Mouse (Mus musculus) urinary bladder, postnatal 14 days (tissue): ENCODE data around the gene Orai1.
"Not testable (repeated sequence)": the region's sequence is repeated elsewhere in the genome, so short reads cannot be mapped to it uniquely, and the experiment has no call there.

ENCODE experiments used
- DNase-seq: peaks from one replicate; pipeline ENCODE4 v3.0.0; 2021; ENCODE audit warnings: low spot score

The Orai1 gene

DNA sequence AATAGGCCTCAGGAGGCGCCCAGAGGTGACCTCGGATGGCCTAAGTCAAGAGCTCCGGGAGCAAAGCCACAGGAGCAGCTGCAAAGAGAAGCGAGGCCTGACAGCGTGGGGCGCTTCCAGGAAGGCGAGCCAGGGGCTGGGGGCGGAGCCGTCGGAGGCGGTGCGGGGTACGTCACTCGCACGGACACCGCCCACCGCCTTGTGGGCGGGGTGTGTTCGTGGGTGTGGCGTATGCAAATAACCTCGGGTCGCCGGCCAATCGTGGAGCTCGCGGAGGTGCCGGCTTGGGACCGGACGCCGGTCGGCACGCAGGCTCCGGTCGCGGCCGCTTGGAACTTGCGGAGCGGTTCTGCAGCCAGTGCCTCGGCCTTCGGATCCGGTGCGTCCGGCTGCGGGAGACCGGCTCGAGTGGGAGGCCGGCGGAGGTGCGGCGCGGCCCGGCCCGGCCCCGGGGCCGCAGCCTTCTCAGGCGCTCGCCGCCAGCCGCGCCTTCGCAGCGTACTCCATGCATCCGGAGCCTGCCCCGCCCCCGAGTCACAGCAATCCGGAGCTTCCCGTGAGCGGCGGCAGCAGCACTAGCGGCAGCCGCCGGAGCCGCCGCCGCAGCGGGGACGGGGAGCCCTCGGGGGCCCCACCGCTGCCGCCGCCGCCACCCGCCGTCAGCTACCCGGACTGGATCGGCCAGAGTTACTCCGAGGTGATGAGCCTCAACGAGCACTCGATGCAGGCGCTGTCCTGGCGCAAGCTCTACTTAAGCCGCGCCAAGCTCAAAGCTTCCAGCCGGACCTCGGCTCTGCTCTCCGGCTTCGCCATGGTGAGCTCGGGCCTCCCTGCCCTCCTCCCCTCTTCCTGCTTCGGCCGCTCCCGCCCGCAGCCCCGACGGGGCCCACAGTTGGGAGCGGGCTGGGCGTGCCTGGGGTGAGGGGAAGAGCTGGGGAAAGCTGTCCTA, at the start of gene Orai1:
TSS of gene Orai1 (plus strand) at position 322 of the 949 bp plus-strand sequence.
- peak; percentile 98 for DNase-seq

- no peak for DNase-seq
Observed at GRCm38 (mm10) chr5:122965427-122965826, 49.4 kb upstream of the Orai1 start.

GRCm38 (mm10) chr5:122968322-122968721, 46.6 kb upstream of the Orai1 start:
- DNase-seq, result peak; percentile 85

- DNase-seq, result no peak
Observed at GRCm38 (mm10) chr5:122970056-122970455, 44.8 kb upstream of the Orai1 start.

- DNase-seq, result no peak
Observed at GRCm38 (mm10) chr5:122971438-122971837, 43.4 kb upstream of the Orai1 start.

GRCm38 (mm10) chr5:122972116-122972515, 42.8 kb upstream of the Orai1 start:
- no peak for DNase-seq

DNA sequence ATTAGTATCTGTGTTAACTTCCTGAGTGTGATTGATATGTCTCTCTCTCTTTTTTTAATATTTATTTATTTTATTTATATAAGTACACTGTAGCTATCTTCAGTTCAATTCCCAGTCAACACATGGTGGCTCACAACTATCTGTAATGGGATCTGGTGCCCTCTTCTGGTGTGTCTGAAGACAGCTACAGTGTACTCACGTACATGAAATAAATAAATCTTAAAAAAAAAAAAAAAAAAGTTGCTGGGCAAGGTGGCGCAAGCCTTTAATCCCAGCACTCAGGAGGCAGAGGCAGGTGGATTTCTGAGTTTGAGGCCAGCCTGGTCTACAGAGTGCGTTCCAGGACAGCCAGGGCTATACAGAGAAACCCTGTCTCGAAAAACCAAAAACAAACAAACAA, 40.2 kb upstream of the Orai1 start:
- DNase-seq, result not testable (repeated sequence)

DNA sequence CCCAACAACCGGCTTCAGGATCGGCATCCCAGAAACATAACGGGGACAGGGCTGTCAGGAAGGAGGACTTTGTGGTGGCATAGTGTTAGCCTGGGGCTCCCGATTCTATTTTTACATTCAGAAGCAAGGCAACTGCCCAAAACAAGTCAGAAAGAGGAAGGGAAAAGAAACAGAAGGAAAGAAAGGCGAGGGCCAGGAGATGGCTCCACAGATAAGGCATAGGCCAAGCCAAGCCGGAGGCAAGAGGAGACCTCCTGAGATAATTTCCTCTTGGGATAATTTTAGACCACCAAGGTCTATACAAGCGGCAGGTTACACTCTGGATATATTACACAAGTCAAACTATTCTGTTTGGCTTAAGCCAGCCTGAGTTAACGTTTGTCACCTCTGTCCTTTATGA, 35.9 kb upstream of the Orai1 start:
- no peak for DNase-seq

DNA sequence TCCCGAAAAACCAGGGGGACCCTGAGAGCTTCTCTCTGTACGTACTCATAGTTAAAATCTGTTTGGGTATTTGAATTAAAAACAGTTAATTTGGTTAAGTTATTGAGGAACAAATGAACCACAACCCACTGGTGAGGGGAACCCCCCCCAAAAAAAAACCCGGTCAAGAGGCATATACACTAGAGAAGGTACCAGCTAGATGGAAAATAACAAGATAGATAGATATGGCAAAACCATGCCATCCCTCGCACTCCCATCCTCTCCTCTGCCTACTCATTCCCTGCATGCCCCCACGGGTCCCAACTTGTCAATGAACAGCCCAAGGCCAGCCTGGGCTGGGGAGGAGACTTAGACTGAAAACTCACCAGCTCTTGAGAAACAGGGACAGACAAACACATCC, 30.4 kb upstream of the Orai1 start:
- DNase-seq, result no peak

DNA sequence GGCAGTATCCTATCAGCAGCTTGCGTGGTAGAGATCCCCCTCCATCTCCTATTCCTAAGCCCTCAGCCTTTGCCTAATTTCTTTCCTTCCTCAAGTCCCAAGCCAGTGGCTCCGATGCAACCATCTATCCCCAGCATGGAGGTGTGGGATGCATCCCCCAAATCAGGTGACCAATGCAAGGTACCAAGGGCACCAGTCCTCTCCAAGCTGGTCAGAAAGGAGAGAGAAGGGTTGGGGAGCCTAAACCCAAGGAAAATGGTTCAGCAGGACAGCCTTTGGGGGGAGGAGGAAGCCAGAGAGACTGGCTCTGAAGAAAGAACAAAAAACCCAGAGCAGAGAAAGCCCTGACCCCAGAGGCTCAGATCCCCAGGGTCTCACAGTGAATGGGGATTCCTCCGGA, 29.6 kb upstream of the Orai1 start:
- DNase-seq, result no peak

- no peak for DNase-seq
Observed at GRCm38 (mm10) chr5:122986091-122986493, 28.8 kb upstream of the Orai1 start.

GRCm38 (mm10) chr5:122987211-122988020, 27.5 kb upstream of the Orai1 start:
- peak; percentile 43 for DNase-seq

GRCm38 (mm10) chr5:122988021-122988751, 26.7 kb upstream of the Orai1 start:
- DNase-seq, result peak; percentile 43

DNA sequence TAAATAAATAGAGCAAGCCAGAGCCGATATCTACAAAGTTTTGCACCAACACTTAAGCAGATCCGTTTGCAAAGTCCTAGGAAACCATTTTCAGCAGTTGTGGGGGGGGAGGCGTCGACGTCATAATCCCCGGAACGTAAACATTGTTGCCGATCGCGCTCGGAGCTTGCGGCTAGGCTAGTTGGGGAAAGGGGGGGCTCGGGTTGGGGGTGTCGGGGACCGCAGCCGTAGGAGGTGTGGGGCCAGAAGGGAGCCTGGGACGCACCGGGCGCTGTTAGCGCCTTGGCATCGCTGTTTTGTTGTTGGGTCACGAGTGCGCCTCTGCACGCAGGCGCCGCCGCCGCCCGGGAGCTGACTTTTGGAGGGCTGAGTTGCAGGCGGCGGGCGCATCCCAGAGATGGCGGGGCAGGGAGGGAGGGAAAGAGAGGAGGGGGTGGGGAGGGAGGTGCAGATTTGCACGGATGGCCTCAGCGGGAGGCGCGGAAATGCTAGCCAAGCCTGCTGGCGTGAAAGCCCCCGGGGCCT, 25.8 kb upstream of the Orai1 start:
- DNase-seq, result peak; percentile 64

- no peak for DNase-seq
Observed at GRCm38 (mm10) chr5:122989551-122990330, 25.1 kb upstream of the Orai1 start, which contains the start of gene Kdm2b. Gene Kdm2b, minus strand, starts transcription at chr5:122989823.

DNA sequence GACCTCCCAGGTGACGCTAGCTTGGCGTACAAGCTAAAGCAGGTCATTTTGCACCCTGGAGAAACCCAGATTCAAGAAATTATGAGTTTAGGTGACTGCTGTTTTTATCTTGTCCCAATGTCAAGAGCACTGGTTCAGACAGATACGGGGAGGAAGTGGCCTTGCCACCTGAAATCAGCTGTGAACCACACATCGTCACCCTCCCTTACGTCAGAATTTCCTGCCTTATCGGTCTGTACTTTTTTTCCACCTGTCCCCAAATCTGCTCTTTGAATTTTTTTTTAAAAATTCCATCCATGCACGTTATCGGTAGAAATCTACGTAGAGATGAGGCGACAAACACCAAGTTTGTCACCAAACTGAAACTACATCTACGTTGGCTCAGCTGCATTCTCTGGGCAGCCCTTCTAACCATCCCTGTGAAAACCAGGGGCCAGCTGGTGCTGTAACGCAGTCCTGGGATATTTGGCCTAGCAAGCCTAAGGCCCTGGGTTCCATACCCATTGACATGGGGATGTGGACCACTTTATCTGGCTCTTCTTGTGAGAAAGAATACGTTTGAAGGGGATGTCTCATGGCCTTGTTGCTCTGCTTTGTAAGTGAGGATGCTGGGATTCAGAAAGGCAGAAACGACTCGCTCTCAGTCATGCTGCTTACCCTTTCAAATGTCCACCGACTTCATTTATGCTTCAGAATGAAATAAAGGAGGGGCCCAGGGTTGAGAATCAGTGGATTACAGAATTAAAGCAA, 24.3 kb upstream of the Orai1 start:
- no peak for DNase-seq

GRCm38 (mm10) chr5:122991350-122992004, 23.4 kb upstream of the Orai1 start:
- no peak for DNase-seq

GRCm38 (mm10) chr5:122993811-122994210, 21.1 kb upstream of the Orai1 start:
- no peak for DNase-seq

- peak; percentile 96 for DNase-seq
Observed at GRCm38 (mm10) chr5:122994303-122994846, 20.5 kb upstream of the Orai1 start.
